Mouse (Mus musculus) lung, adult 2 months (tissue): Measurements from ENCODE around the gene 1700025B11Rik. TPM values are rescaled to one million over a fixed set of nuclear protein-coding genes. Genes with fewer than 3 reads are reported as not detected.
"Not testable (repeated sequence)": the region's sequence is repeated elsewhere in the genome, so short reads cannot be mapped to it uniquely, and the experiment has no call there.

Source experiments
- DNase-seq: peaks from one replicate; pipeline ENCODE4 v3.0.0; 2022
- H3K4me1 ChIP-seq: fragments of 200-500 bp; 2 replicates; pipeline ENCODE4 v1.6.1; 2011; ENCODE audit warnings: low read length; ENCODE audit not compliant: control insufficient read depth, insufficient read depth
- H3K4me3 ChIP-seq: fragments of 200-500 bp; replicated peaks from 2 replicates; pipeline ENCODE3; 2011; ENCODE audit warnings: low read depth, mild to moderate bottlenecking, control low read depth, low read length; ENCODE audit errors: extremely low read depth
- CTCF ChIP-seq: fragments of 200-500 bp; IDR thresholded peaks from 2 replicates; pipeline ENCODE4 v1.5.1; 2011; ENCODE audit warnings: mild to moderate bottlenecking, low read length, control low read depth; ENCODE audit not compliant: insufficient read depth
- POLR2A ChIP-seq: fragments of 200-500 bp; IDR thresholded peaks from 2 replicates; pipeline ENCODE4 v1.6.1; 2011; ENCODE audit warnings: low read depth, mild to moderate bottlenecking, control low read depth, low read length, borderline replicate concordance; ENCODE audit errors: extremely low read depth
- WGBS: fragments of 180-500 bp; shearing (Covaris S2); methylation state at CpG from one replicate; pipeline ENCODE4 v1.1.7; 2018; 5-methylcytosine and 5-hydroxymethylcytosine counted together
- polyA plus RNA-seq: library from polyadenylated mRNA; depleted of rRNA; stranded (reverse); fragments of >200 nt; gene quantifications from 2 replicates; pipeline ENCODE4 v1.2.3, GENCODE M21; 2012; rRNA removed

1700025B11Rik gene
- polyA plus RNA-seq, 1 experiment: not detected

GRCm38 (mm10) chr15:77579311-77579710 lies 17.6 kb upstream of the 1700025B11Rik start:
- 90% methylated on average over 4 of the region's 4 CpGs for WGBS

DNA sequence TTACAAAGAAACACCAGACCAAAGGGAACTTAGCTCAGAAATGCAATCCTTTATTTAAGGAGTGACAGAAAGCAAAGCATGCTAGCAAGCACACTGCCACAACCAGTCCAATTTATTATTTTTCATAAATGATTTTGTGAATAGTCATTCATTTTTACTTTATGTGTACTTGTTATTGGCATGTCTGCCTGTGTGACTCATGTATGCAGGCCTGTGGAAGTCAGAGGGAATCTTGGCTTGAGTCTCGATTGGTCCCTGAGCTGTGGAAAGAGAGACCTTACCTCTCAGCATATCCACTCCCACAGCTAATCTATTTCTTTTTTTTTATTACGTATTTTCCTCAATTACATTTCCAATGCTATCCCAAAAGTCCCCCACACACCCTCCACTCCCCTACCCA lies 17.1 kb upstream of the 1700025B11Rik start:
- no peak for DNase-seq
- H3K4me3 ChIP-seq: no peak overlapping the region
- H3K4me1 ChIP-seq: peaks cover 14% of the 10 kb centered on the region
- TF ChIP-seq CTCF (no peak), POLR2A (no peak)
- WGBS: 77% methylated on average over 2 of the region's 2 CpGs

More at GRCm38 (mm10) chr15:77579311-77579710, 17.6 kb upstream of the 1700025B11Rik start:
- DNase-seq: no peak
- TF ChIP-seq POLR2A (no peak), CTCF (no peak)
- H3K4me1 ChIP-seq: peaks cover 14% of the 10 kb centered on the region
- no peak overlapping the region for H3K4me3 ChIP-seq

GRCm38 (mm10) chr15:77563219-77563618 lies 1.5 kb upstream of the 1700025B11Rik start:
- peaks cover 3% of the 10 kb centered on the region; the same call in 1 of the 2 replicates for H3K4me1 ChIP-seq
- TF ChIP-seq CTCF: 0 out of 2 replicates have a peak, but pooled peaks have one; percentile 9
- no peak for TF ChIP-seq POLR2A
- H3K4me3 ChIP-seq: no peak overlapping the region
- no peak for DNase-seq

DNA sequence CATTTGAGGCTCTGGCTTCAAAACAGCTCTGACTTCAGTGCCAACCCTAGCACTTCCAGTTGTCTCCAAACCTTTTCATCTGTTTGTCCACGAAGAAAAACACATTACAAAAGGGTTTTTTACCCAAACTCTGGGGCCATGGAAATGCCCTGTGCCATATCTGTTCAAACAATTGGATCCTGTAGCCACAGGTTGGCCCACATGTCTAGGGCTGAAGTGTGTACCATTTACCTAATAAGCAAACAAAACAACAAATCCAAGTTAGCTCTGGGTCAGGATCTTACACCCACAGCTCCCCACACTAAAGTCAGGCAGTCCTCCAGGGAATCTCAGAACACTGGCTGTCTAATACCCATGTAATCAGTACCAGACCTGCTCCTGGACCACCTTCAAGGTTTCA lies 22.5 kb downstream of the 1700025B11Rik start:
- not testable (repeated sequence) for H3K4me1 ChIP-seq, DNase-seq, H3K4me3 ChIP-seq
- 23% methylated on average over 1 of the region's 1 CpGs for WGBS

GRCm38 (mm10) chr15:77533216-77533615 lies 28.5 kb downstream of the 1700025B11Rik start, which contains the start of gene Apol7c:
Gene Apol7c (minus strand): TSS chr15:77533316.
- no peak within 1 kb of the TSS for H3K4me3 ChIP-seq
- no peak for TF ChIP-seq POLR2A
- no peak for TF ChIP-seq CTCF
- DNase-seq: no peak
- H3K4me1 ChIP-seq: no peaks in the 10 kb centered on the region

GRCm38 (mm10) chr15:77523186-77523843 lies 38.4 kb downstream of the 1700025B11Rik start:
- not testable (repeated sequence) for H3K4me3 ChIP-seq, H3K4me1 ChIP-seq
- DNase-seq: peak; percentile 47
- peak; percentile 69 for TF ChIP-seq CTCF
- 9% methylated on average over 6 of the region's 6 CpGs for WGBS

- H3K4me1 ChIP-seq, H3K4me3 ChIP-seq, DNase-seq: not testable (repeated sequence)
- WGBS: 54% methylated on average over 4 of the region's 4 CpGs
These were observed 41.1 kb downstream of the 1700025B11Rik start for GRCm38 (mm10) chr15:77520596-77520995.

Other genes starting within 250 kb of the 1700025B11Rik start
- 0.31 and 0.38 TPM in 2 replicates for gene Apol7a, start 162.8 kb downstream of the 1700025B11Rik start, polyA plus RNA-seq
- gene Apol9a, start 150.8 kb downstream of the 1700025B11Rik start, polyA plus RNA-seq: 0.80 and 1.3 TPM in 2 replicates
- not detected in 2 replicates for gene Apol7b, start 114.4 kb downstream of the 1700025B11Rik start, polyA plus RNA-seq
- 0.06 TPM in 1 of 2 replicates, not detected in the other for gene Apol10a, start 84.8 kb downstream of the 1700025B11Rik start, polyA plus RNA-seq
- gene Apol11a, start 53.6 kb downstream of the 1700025B11Rik start, polyA plus RNA-seq: not detected in 2 replicates
- 1.0 and 1.1 TPM in 2 replicates for gene Apol7c, start 28.6 kb downstream of the 1700025B11Rik start, polyA plus RNA-seq
- 0.52 and 0.72 TPM in 2 replicates for gene Apol10b, start 34.2 kb upstream of the 1700025B11Rik start, polyA plus RNA-seq
- not detected in 2 replicates for gene Gm36245, start 37.4 kb upstream of the 1700025B11Rik start, polyA plus RNA-seq
- gene Apol11b, start 81.4 kb upstream of the 1700025B11Rik start, polyA plus RNA-seq: 0.13 and 0.95 TPM in 2 replicates
- gene Apol7e, start 137.0 kb upstream of the 1700025B11Rik start, polyA plus RNA-seq: 0.88 and 1.3 TPM in 2 replicates
- 1.7 and 2.1 TPM in 2 replicates for gene Apol9b, start 167.1 kb upstream of the 1700025B11Rik start, polyA plus RNA-seq
- 0.05 TPM in 1 of 2 replicates, not detected in the other for gene Apol8, start 195.1 kb upstream of the 1700025B11Rik start, polyA plus RNA-seq